Comparison of ENCODE assay signal across 17 mouse cellular contexts in the genomic region with DNA sequence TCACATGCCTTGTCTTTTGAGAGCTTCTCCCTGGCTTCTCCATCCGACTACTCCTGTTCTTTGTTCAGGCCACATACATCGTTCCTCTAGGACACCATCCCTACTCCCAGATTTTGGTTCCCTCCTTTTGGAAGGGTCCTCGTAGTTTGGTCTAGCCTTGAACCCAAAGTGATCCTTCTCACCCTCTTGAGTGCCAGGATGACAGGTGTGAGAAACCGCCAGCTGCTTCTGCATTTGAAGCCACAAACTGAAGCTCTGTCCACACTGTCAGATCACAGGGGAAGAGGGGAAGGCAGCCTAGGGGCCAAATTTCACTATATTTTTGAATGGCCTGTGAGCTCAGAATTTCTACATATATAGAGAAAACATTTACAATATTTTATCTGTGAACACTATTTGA. TPM values are rescaled to one million over a fixed set of nuclear protein-coding genes. Genes with fewer than 3 reads are reported as not detected.
DNase-seq lines count a peak whose midpoint lies in the region; TF ChIP-seq lines count a peak whose summit lies in the region.
"Had no signal": no experiment of that assay in that cellular context is flagged by ENCODE, and none has a peak within 500 bp of the region (broad histone marks: within the 10 kb centered on the region; RNA-seq: fewer than 3 reads in every experiment).

No protein-coding gene starts in this region.

- TF ChIP-seq EP300 in CH12.LX (IDR thresholded peaks at IDR 0.05; ENCODE audit: low read length): no peak

- no peak overlapping the region for H3K4me3 ChIP-seq in thymus, adult 2 months (ENCODE audit: control insufficient read depth, insufficient read depth, low read length)
- H3K4me3 ChIP-seq in CH12.LX (replicated peaks in 1 of 3; ENCODE audit: low read depth in 2 of 3, low read length in 2 of 3, poor library complexity in 1 of 3) (no peak overlapping the region), myocyte (no peak overlapping the region)
- H3K4me3 ChIP-seq: embryonic facial prominence, embryonic 10.5 days; forebrain, embryonic 13.5 days; heart, embryonic 10.5 days; hindbrain, embryonic 10.5 days had no signal

- no peak overlapping the region for H3K9ac ChIP-seq in CH12.LX (ENCODE audit: insufficient read depth, low read depth)
- H3K9ac ChIP-seq: forebrain, embryonic 13.5 days; forebrain, postnatal 0 days; hindbrain, embryonic 14.5 days had no signal

- H3K79me2 ChIP-seq in CH12.LX (replicated peaks; ENCODE audit: control insufficient read depth, extremely low read depth, insufficient read depth, poor library complexity, severe bottlenecking) (no peaks in the 10 kb centered on the region), myocyte (ENCODE audit: control insufficient read depth, insufficient read depth) (no peaks in the 10 kb centered on the region)

- dilution Hi-C loops in CH12.LX (cut with MboI; ENCODE audit: extremely low pct_ligation_motif_present, extremely low pct_unique_long_range_greater_than_20kb, low sequenced_read_pairs): no loop called here

- peaks cover 61% of the 10 kb centered on the region for H3K36me3 ChIP-seq in thymus, adult 2 months (ENCODE audit: control insufficient read depth, insufficient read depth, low read length)
- peaks cover 59 to 85% of the 10 kb centered on the region in 2 experiments for H3K36me3 ChIP-seq in CH12.LX (replicated peaks in 1 of 2; ENCODE audit: control insufficient read depth in 1 of 2, insufficient read depth in 1 of 2, low read length in 1 of 2)
- peaks cover 51% of the 10 kb centered on the region for H3K36me3 ChIP-seq in myocyte (ENCODE audit: control insufficient read depth, insufficient read depth)

- no peak for TF ChIP-seq CTCF in thymus, adult 2 months (IDR thresholded peaks at IDR 0.05; ENCODE audit: borderline replicate concordance, control insufficient read depth, extremely low read depth, insufficient read depth, low read length, poor library complexity)
- TF ChIP-seq CTCF in CH12.LX (conservative IDR thresholded peaks at IDR 0.05 in 1 of 2, IDR thresholded peaks at IDR 0.05 in 1 of 2; ENCODE audit: low read depth in 2 of 2, low read length in 2 of 2): no peak

- no peaks in the 10 kb centered on the region for H3K9me3 ChIP-seq in CH12.LX (replicated peaks; ENCODE audit: low read length)
- H3K9me3 ChIP-seq: embryonic facial prominence, embryonic 10.5 days; forebrain, embryonic 13.5 days; heart, embryonic 10.5 days; hindbrain, embryonic 10.5 days had no signal

- H3K4me1 ChIP-seq in thymus, adult 2 months (replicated peaks; ENCODE audit: control insufficient read depth, insufficient read depth, low read length): peaks cover 35% of the 10 kb centered on the region
- H3K4me1 ChIP-seq in CH12.LX (ENCODE audit: control insufficient read depth in 1 of 2, insufficient read depth in 2 of 2): peaks cover 6 to 47% of the 10 kb centered on the region in 2 experiments
- H3K4me1 ChIP-seq: embryonic facial prominence, embryonic 10.5 days; forebrain, embryonic 13.5 days; heart, embryonic 10.5 days; hindbrain, embryonic 10.5 days had no signal

- H3ac ChIP-seq in myocyte (ENCODE audit: control insufficient read depth, insufficient read length): no peak overlapping the region

- no peak for TF ChIP-seq POLR2A in thymus, adult 2 months (IDR thresholded peaks at IDR 0.05; ENCODE audit: control insufficient read depth, extremely low read depth, insufficient read depth, low read length, poor library complexity)
- TF ChIP-seq POLR2A in CH12.LX (IDR thresholded peaks at IDR 0.05; ENCODE audit: low read depth, low read length) (no peak), myocyte (IDR thresholded peaks at IDR 0.05; ENCODE audit: insufficient read length, low read depth) (no peak)

- TF ChIP-seq RAD21 in CH12.LX (IDR thresholded peaks at IDR 0.05; ENCODE audit: low read depth, low read length): no peak

- no peaks in the 10 kb centered on the region; the same call in 1 of the 2 replicates for H3K27me3 ChIP-seq in thymus, adult 2 months (ENCODE audit: control insufficient read depth, insufficient read depth, low read length)
- H3K27me3 ChIP-seq in CH12.LX (replicated peaks) (no peaks in the 10 kb centered on the region), myocyte (ENCODE audit: control insufficient read depth, insufficient read depth, insufficient read length) (no peaks in the 10 kb centered on the region)
- H3K27me3 ChIP-seq: forebrain, embryonic 13.5 days had no signal

- H3K27ac ChIP-seq in thymus, adult 2 months (ENCODE audit: control insufficient read depth, insufficient read depth, low read length): peak overlapping the region; percentile 5
- H3K27ac ChIP-seq in CH12.LX (ENCODE audit: insufficient read depth, low read depth): 0 out of 2 replicates have a peak overlapping the region, but pooled peaks have one; percentile 2
- H3K27ac ChIP-seq: embryonic facial prominence, embryonic 10.5 days; forebrain, embryonic 13.5 days; heart, embryonic 10.5 days; hindbrain, embryonic 10.5 days; hindbrain, embryonic 14.5 days had no signal

- WGBS in thymus, adult 2 months: 49% methylated on average over 4 of the region's 4 CpGs

- DNase-seq in thymus, adult 2 months: peak; percentile 22
- DNase-seq in thymus, adult 18-20 months: no peak
- peak; percentile 31 for DNase-seq in A20 (ENCODE audit: low read depth, low spot score)
- DNase-seq in CH12.LX (ENCODE audit: extremely low read depth): no peak
- no peak for DNase-seq in kidney, adult 9 months
- DNase-seq: adrenal gland, postnatal 10 days; B cell, adult 2 months; cerebellum, adult 2 months; cerebellum, postnatal 10 days; forebrain, postnatal 0 days; gastrocnemius, postnatal 25 days had no signal

- in situ Hi-C loops in CH12.LX (cut with MboI; ENCODE audit: low pct_ligation_motif_present, low pct_unique_long_range_greater_than_20kb, low sequenced_read_pairs): no loop called here

- H3K4me2 ChIP-seq in CH12.LX (ENCODE audit: insufficient read depth, low read depth, poor library complexity, severe bottlenecking) (no peak overlapping the region), myocyte (ENCODE audit: low read depth) (no peak overlapping the region)
- H3K4me2 ChIP-seq: forebrain, embryonic 13.5 days; hindbrain, embryonic 14.5 days had no signal

TF ChIP-seq in CH12.LX, 34 proteins besides CTCF, POLR2A, EP300 and RAD21:
- TF ChIP-seq POLR2AphosphoS2 (IDR thresholded peaks at IDR 0.05; ENCODE audit: low read depth, low read length) (no peak), ELF1 (IDR thresholded peaks at IDR 0.05; ENCODE audit: low read depth, low read length) (no peak), NRF1 (IDR thresholded peaks at IDR 0.05; ENCODE audit: low read depth, low read length) (no peak), CHD1 (IDR thresholded peaks at IDR 0.05; ENCODE audit: low read depth, low read length) (no peak), SMC3 (IDR thresholded peaks at IDR 0.05; ENCODE audit: low read depth, low read length) (no peak), E2F4 (IDR thresholded peaks at IDR 0.05; ENCODE audit: insufficient replicate concordance, low read depth, low read length) (no peak)

TF ChIP-seq in myocyte, 11 proteins besides CTCF, POLR2A, EP300 and RAD21:
- TF ChIP-seq MYOD1 (IDR thresholded peaks at IDR 0.05; ENCODE audit: control insufficient read depth in 1 of 3, insufficient read length in 2 of 3, low read depth in 2 of 3) (peak in 2 of 3 experiments; percentile 32 to 65), USF1 (IDR thresholded peaks at IDR 0.05; ENCODE audit: low read depth) (no peak), MYOG (IDR thresholded peaks at IDR 0.05; ENCODE audit: control insufficient read depth in 1 of 3, insufficient read depth in 1 of 3, insufficient read length in 2 of 3, low read depth in 2 of 3) (peak in 2 of 3 experiments; percentile 44 to 64)

RNA-seq across cellular contexts. Expression of gene Ppt1, which starts 18.7 kb away (rescaled TPM):
- polyA plus RNA-seq in thymus, adult 2 months (2012; rRNA removed): 79.5 and 86.7 TPM in 2 replicates
- 23.7 and 23.8 TPM in 2 replicates for total RNA-seq in CH12.LX (2012; rRNA removed)
- 23.9 and 24.2 TPM in 2 replicates for total RNA-seq in CH12.LX (2014; rRNA removed)
- polyA plus RNA-seq in CH12.LX (2012; ENCODE audit: insufficient read length, low read depth): 30.7 TPM in 2 replicates
- 49.9 TPM for polyA plus RNA-seq in myocyte (2012; fragmentation: generic; extraction: Trizol)

RNA-seq across cellular contexts. Expression of gene Cap1, which starts 31.1 kb away (rescaled TPM):
- 192 and 203 TPM in 2 replicates for polyA plus RNA-seq in thymus, adult 2 months (2012; rRNA removed)
- total RNA-seq in CH12.LX (2012; rRNA removed): 118 and 128 TPM in 2 replicates
- total RNA-seq in CH12.LX (2014; rRNA removed): 159 TPM in 2 replicates
- polyA plus RNA-seq in CH12.LX (2012; ENCODE audit: insufficient read length, low read depth): 163 and 195 TPM in 2 replicates
- 167 TPM for polyA plus RNA-seq in myocyte (2012; fragmentation: generic; extraction: Trizol)

Comparison
In these comparisons a context has a peak if more than half of its experiments do, and no peak if none do; other contexts are left out.
1. DNase-seq: peak in thymus, adult 2 months (single experiment) and A20 (single experiment); none in thymus, adult 18-20 months (0 of 2), CH12.LX (single experiment) and kidney, adult 9 months (single experiment).